Mouse (Mus musculus): Measurements from ENCODE around the gene Wscd1. TPM values are rescaled to one million over a fixed set of nuclear protein-coding genes. Genes with fewer than 3 reads are reported as not detected.
"Not testable (repeated sequence)": the region's sequence is repeated elsewhere in the genome, so short reads cannot be mapped to it uniquely, and the experiment has no call there.

Wscd1 gene
- total RNA-seq, 1 experiment from 2014 or later: not detected

DNA sequence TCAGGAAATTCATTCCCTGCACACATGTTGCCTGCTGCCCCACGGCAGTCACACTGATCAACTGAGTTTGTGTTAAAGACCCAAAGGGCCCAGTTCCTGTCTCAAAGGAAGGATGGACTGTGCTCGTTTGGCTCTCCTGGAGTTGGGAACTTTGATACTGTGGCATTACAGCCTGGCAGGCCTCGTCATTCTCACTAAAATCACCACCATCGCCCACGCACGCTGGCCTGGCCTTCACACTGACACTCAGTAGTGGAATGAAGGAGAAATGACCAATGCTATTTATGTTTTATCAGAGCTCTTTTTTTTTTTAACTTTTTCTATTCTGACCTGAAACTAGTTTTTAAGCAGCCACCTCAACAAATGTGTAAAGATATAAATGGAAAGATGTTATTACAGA, 65.6 kb downstream of the Wscd1 start:
- ATAC-seq (ENCODE audit: extremely low read depth, insufficient number of reproducible peaks, low FRiP score, poor library complexity, severe bottlenecking): no peak

DNA sequence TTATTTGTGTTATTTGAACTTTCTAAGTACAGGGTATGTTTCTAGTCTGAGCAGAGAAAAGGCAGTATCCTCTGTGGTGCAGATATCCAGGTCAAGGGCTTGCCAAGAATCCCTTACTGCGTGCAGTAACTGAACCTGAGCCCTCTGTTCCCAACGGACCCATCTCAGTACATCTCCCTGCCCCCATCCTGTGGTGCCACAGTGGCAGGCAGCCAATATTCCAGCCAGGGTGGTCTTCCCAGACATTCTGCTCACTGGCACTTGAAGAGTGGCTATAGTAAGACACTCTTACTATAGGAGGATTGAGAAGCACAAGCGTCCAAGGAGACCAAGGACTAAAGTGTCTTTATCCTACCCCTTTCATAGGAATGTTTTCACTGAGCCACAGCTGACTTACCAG, 67.2 kb downstream of the Wscd1 start:
- no peak for ATAC-seq (ENCODE audit: extremely low read depth, insufficient number of reproducible peaks, low FRiP score, poor library complexity, severe bottlenecking)

DNA sequence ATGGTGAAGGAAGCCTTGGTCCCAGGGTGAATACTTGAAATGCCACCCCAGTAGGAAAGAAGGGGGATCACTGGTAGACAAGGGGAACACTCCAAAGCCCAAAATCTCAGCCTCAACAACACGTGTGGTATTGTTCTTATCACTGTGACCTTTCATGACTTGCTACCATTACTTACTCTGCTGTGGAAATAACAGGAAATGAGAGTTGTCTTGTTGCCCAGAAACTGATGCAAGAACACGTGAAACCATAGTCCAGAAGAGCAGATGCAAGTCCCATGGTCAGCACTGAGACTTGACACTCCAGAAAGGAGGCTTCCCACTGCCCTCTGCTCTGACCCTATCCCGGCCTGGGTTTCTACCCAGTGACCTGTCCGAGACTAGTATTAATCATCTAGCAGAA, 67.6 kb downstream of the Wscd1 start:
- ATAC-seq (ENCODE audit: extremely low read depth, insufficient number of reproducible peaks, low FRiP score, poor library complexity, severe bottlenecking): no peak

DNA sequence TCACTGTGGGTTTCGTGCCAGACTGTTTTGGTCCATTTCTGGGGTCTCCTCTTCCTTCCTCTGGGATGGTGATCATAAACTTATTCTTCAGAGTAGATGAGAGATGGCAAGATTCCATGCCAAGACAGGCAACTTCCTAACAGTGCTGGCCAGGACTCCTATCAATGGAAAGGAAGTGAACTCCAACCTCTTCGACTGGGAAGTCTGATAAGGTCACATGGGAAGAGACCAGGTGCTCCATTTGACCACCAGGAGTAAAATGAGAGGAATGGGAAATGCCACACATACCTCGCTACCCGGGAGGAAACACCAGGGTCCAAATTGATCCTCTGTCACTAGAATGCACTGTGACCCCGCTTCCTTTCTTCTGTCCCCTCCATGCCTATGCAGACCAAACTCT, 68.4 kb downstream of the Wscd1 start:
- ATAC-seq (ENCODE audit: extremely low read depth, insufficient number of reproducible peaks, low FRiP score, poor library complexity, severe bottlenecking): no peak

DNA sequence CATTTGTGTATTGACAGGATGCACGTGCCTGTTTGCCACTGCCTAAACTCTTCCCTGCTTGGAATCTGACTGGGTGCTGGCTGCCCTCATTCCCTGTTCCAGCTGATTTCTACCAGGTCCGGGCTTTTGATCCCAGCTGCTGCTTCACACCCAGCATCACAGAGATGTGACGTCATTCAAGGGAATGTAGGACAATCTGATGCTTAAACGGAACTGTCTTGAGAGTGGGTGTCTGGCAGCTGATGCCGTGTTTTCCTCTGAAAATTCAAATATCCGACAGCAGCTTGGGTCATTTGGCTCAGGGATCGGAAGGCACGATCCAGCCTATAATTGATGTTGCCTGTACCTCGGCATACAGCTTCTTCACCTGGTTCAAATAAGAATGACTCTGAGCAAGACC, 70.2 kb downstream of the Wscd1 start:
- ATAC-seq (ENCODE audit: extremely low read depth, insufficient number of reproducible peaks, low FRiP score, poor library complexity, severe bottlenecking): no peak

DNA sequence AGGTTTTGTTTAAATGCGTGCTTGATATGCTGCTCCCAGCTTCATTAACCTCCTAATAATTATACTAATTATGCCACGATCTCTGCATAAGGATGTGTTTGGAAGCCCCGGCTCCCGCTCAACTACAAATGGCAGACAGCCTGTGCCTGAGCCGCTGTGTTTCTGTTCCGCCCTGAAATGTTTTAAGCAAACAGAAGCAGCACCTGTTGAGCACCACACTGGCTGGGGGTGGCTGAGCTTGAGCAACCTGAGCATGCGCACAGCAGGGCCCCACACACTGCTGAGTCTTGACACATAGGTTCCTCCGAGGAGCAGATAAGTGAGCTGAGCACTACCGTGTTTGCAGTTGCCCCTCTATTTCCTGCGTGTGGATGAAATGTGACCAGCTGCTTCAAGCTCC, 71.1 kb downstream of the Wscd1 start:
- ATAC-seq (ENCODE audit: extremely low read depth, insufficient number of reproducible peaks, low FRiP score, poor library complexity, severe bottlenecking): no peak

DNA sequence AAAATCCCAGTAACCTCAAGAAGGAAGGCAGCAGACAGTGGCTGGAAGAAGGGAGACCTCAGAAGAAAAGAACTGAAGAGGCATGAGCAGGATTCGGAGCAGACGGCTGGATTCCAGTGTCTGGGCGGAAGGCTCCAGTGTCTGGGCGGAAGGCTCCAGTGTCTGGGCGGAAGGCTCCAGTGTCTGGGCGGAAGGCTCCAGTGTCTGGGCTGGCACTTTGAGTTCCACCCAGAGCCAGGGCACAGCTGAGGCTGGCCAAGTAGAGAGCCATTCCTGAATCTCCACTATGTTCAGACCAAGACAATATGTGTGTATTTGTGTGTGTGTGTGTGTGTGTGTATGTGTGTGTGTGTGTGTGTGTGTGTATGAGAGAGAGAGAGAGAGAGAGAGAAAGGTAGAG, 71.8 kb downstream of the Wscd1 start:
- not testable (repeated sequence) for ATAC-seq (ENCODE audit: extremely low read depth, insufficient number of reproducible peaks, low FRiP score, poor library complexity, severe bottlenecking)

DNA sequence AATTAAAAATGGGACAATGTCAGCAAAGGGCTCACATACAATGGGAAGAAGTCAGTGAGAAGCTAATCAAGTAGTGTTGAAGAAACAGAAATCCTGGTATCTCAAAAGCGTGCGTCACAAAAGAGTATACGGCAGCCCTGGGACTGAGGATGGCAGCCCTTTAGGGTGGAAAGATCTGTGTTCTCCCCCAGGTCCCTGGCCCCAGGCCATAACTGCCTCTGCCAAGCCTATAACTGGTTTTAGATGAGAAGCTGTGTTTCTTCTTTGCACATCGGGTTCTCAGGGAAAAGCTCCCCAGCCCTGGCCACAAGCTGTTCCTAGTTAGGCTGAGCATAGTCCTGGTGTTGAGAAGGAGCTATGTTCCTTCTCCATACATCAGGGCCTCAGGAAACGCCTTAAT, 72.3 kb downstream of the Wscd1 start:
- no peak for ATAC-seq (ENCODE audit: extremely low read depth, insufficient number of reproducible peaks, low FRiP score, poor library complexity, severe bottlenecking)

DNA sequence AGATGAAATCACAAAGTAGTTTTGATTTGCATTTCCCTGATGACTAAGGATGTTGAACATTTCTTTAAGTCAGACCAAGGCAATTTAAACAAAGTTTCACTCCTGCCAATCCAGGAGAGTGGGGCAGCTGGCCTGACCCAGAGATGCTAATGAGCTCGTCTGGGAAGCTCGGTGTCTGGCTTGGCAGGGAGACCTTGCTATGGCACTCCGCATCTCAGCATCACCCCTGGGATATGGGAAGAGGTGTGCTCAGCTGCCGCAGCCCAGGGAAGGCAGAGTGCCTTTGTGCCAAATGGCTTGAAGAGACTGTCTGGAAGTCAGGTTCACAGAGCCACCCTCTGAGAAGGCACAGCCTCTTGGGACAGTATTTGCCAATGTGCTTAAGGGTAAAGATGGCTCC, 75.3 kb downstream of the Wscd1 start:
- no peak for ATAC-seq (ENCODE audit: extremely low read depth, insufficient number of reproducible peaks, low FRiP score, poor library complexity, severe bottlenecking)

Data from neutrophil, adult 5-6 weeks (primary cell).